Mouse (Mus musculus) CH12.LX (cell line): Measurements from ENCODE around the gene Zfp580. TPM values are rescaled to one million over a fixed set of nuclear protein-coding genes. Genes with fewer than 3 reads are reported as not detected.

ENCODE experiments used
- DNase-seq: peaks from one replicate; pipeline ENCODE4 v3.0.0-alpha.2; 2013; ENCODE audit errors: extremely low read depth
- H3K27ac ChIP-seq: 2 replicates; pipeline ENCODE4 v1.5.1; 2012; ENCODE audit warnings: low read depth, mild to moderate bottlenecking, control low read depth, moderate library complexity; ENCODE audit not compliant: insufficient read depth
- H3K27me3 ChIP-seq: replicated peaks from 2 replicates; pipeline ENCODE3; 2012; ENCODE audit warnings: inconsistent platforms
- H3K36me3 ChIP-seq, 2 experiments: replicated peaks in 1 of 2; 2 replicates each; pipeline versions ENCODE3 to v1.6.1; 2012; ENCODE audit warnings: inconsistent platforms in 1 of 2, low read length in 1 of 2, mild to moderate bottlenecking in 1 of 2, mixed read lengths in 1 of 2, moderate library complexity in 1 of 2; ENCODE audit not compliant: control insufficient read depth in 1 of 2, insufficient read depth in 1 of 2
- H3K4me1 ChIP-seq, 2 experiments: 2 replicates each; pipeline ENCODE4 v1.6.1; 2012; ENCODE audit warnings: inconsistent platforms in 1 of 2, moderate library complexity in 1 of 2; ENCODE audit not compliant: insufficient read depth in 2 of 2, control insufficient read depth in 1 of 2
- H3K4me2 ChIP-seq: 2 replicates; pipeline ENCODE4 v1.6.1; 2012; ENCODE audit warnings: low read depth, mild to moderate bottlenecking, control low read depth; ENCODE audit not compliant: poor library complexity, insufficient read depth, severe bottlenecking
- H3K4me3 ChIP-seq, 3 experiments: fragments of 150-350 bp in 1 of 3; sonication (generic) in 1 of 3; replicated peaks in 1 of 3; 2 replicates each; pipeline versions ENCODE3 to v1.5.1; 2011 to 2012; ENCODE audit warnings: low read depth in 2 of 3, low read length in 2 of 3, mild to moderate bottlenecking in 2 of 3, moderate library complexity in 2 of 3, control low read depth in 1 of 3, improper control_type of control experiment in 1 of 3, inconsistent platforms in 1 of 3, mixed read lengths in 1 of 3; ENCODE audit not compliant: poor library complexity in 1 of 3
- H3K79me2 ChIP-seq: replicated peaks from 2 replicates; pipeline ENCODE4 v1.6.1; 2012; ENCODE audit warnings: mild to moderate bottlenecking, moderate library complexity; ENCODE audit not compliant: control insufficient read depth, poor library complexity, insufficient read depth, severe bottlenecking; ENCODE audit errors: extremely low read depth
- H3K9ac ChIP-seq: 2 replicates; pipeline ENCODE4 v1.6.1; 2012; ENCODE audit warnings: low read depth, mild to moderate bottlenecking, control low read depth, moderate library complexity; ENCODE audit not compliant: insufficient read depth
- H3K9me3 ChIP-seq: replicated peaks from 2 replicates; pipeline ENCODE3; 2012; ENCODE audit warnings: low read length, inconsistent platforms, mixed read lengths
- BHLHE40 ChIP-seq: IDR thresholded peaks from 2 replicates; pipeline ENCODE4 v1.6.1; 2011; ENCODE audit warnings: mild to moderate bottlenecking, low read depth, low read length, improper control_type of control experiment
- CHD1 ChIP-seq: IDR thresholded peaks from 2 replicates; pipeline ENCODE4 v1.6.1; 2012; ENCODE audit warnings: low read depth, low read length, improper control_type of control experiment, inconsistent platforms
- CHD2 ChIP-seq: IDR thresholded peaks from 2 replicates; pipeline ENCODE4 v1.6.1; 2011; ENCODE audit warnings: low read length, improper control_type of control experiment
- CTCF ChIP-seq, 2 experiments: IDR thresholded peaks in 1 of 2; conservative IDR thresholded peaks in 1 of 2; 2 replicates each; pipeline ENCODE4 v1.5.1; 2011 to 2012; ENCODE audit warnings: low read depth in 2 of 2, low read length in 2 of 2, improper control_type of control experiment in 1 of 2, inconsistent platforms in 1 of 2, mild to moderate bottlenecking in 1 of 2, moderate library complexity in 1 of 2
- ELF1 ChIP-seq: IDR thresholded peaks from 2 replicates; pipeline ENCODE4 v1.6.1; 2014; ENCODE audit warnings: low read depth, mild to moderate bottlenecking, inconsistent platforms, low read length, improper control_type of control experiment
- EP300 ChIP-seq: IDR thresholded peaks from 2 replicates; pipeline ENCODE4 v1.6.1; 2011; ENCODE audit warnings: low read length, improper control_type of control experiment
- HCFC1 ChIP-seq: IDR thresholded peaks from 2 replicates; pipeline ENCODE4 v1.6.1; 2012; ENCODE audit warnings: low read depth, mild to moderate bottlenecking, inconsistent platforms, low read length, improper control_type of control experiment
- JUND ChIP-seq: conservative IDR thresholded peaks from 2 replicates; pipeline ENCODE4 v1.6.1; 2011; ENCODE audit warnings: low read depth, low read length, improper control_type of control experiment
- KAT2A ChIP-seq: IDR thresholded peaks from 2 replicates; pipeline ENCODE4 v1.6.1; 2012; ENCODE audit warnings: low read length, improper control_type of control experiment, inconsistent platforms; ENCODE audit not compliant: insufficient replicate concordance
- MAFK ChIP-seq: IDR thresholded peaks from 2 replicates; pipeline ENCODE4 v1.6.1; 2011; ENCODE audit warnings: low read length, improper control_type of control experiment; ENCODE audit not compliant: insufficient replicate concordance
- MAX ChIP-seq: IDR thresholded peaks from 2 replicates; pipeline ENCODE4 v1.6.1; 2011; ENCODE audit warnings: low read length, improper control_type of control experiment
- MAZ ChIP-seq: IDR thresholded peaks from 2 replicates; pipeline ENCODE4 v1.6.1; 2012; ENCODE audit warnings: low read depth, mild to moderate bottlenecking, inconsistent platforms, low read length, improper control_type of control experiment, moderate library complexity
- MEF2A ChIP-seq: IDR thresholded peaks from 2 replicates; pipeline ENCODE4 v1.6.1; 2014; ENCODE audit warnings: low read depth, mild to moderate bottlenecking, inconsistent platforms, low read length, improper control_type of control experiment, borderline replicate concordance
- MXI1 ChIP-seq: IDR thresholded peaks from 2 replicates; pipeline ENCODE4 v1.6.1; 2011; ENCODE audit warnings: mild to moderate bottlenecking, low read depth, low read length, improper control_type of control experiment
- MYC ChIP-seq: IDR thresholded peaks from 2 replicates; pipeline ENCODE4 v1.6.1; 2011; ENCODE audit warnings: low read depth, mild to moderate bottlenecking, improper control_type of control experiment, low read length
- NELFE ChIP-seq: IDR thresholded peaks from 2 replicates; pipeline ENCODE4 v1.6.1; 2011; ENCODE audit warnings: low read depth, low read length, improper control_type of control experiment
- NRF1 ChIP-seq: IDR thresholded peaks from 2 replicates; pipeline ENCODE4 v1.6.1; 2014; ENCODE audit warnings: low read depth, mild to moderate bottlenecking, inconsistent platforms, low read length, improper control_type of control experiment, moderate library complexity
- POLR2A ChIP-seq: IDR thresholded peaks from 2 replicates; pipeline ENCODE4 v1.6.1; 2011; ENCODE audit warnings: low read depth, mild to moderate bottlenecking, improper control_type of control experiment, low read length
- POLR2AphosphoS2 ChIP-seq: IDR thresholded peaks from 2 replicates; pipeline ENCODE4 v1.6.1; 2011; ENCODE audit warnings: low read depth, low read length, improper control_type of control experiment
- RAD21 ChIP-seq: IDR thresholded peaks from 2 replicates; pipeline ENCODE4 v1.6.1; 2011; ENCODE audit warnings: low read depth, mild to moderate bottlenecking, low read length, improper control_type of control experiment, moderate library complexity
- SIN3A ChIP-seq: IDR thresholded peaks from 2 replicates; pipeline ENCODE4 v1.6.1; 2012; ENCODE audit warnings: low read length, improper control_type of control experiment, inconsistent platforms
- TBP ChIP-seq: conservative IDR thresholded peaks from 2 replicates; pipeline ENCODE4 v1.6.1; 2011; ENCODE audit warnings: low read depth, low read length, improper control_type of control experiment
- TCF12 ChIP-seq: IDR thresholded peaks from 2 replicates; pipeline ENCODE4 v1.6.1; 2014; ENCODE audit warnings: low read depth, mild to moderate bottlenecking, inconsistent platforms, low read length, improper control_type of control experiment
- USF1 ChIP-seq: IDR thresholded peaks from 2 replicates; pipeline ENCODE4 v1.6.1; 2014; ENCODE audit warnings: low read depth, mild to moderate bottlenecking, inconsistent platforms, low read length, improper control_type of control experiment
- USF2 ChIP-seq: conservative IDR thresholded peaks from 2 replicates; pipeline ENCODE4 v1.6.1; 2011; ENCODE audit warnings: low read depth, low read length, improper control_type of control experiment
- ZC3H11A ChIP-seq: IDR thresholded peaks from 2 replicates; pipeline ENCODE4 v1.6.1; 2012; ENCODE audit warnings: low read depth, mild to moderate bottlenecking, inconsistent platforms, low read length, improper control_type of control experiment
- ZMIZ1 ChIP-seq: IDR thresholded peaks from 2 replicates; pipeline ENCODE4 v1.6.1; 2012; ENCODE audit warnings: low read depth, mild to moderate bottlenecking, inconsistent platforms, low read length, improper control_type of control experiment
- ZNF384 ChIP-seq: IDR thresholded peaks from 2 replicates; pipeline ENCODE4 v1.6.1; 2012; ENCODE audit warnings: low read depth, low read length, improper control_type of control experiment, inconsistent platforms
- dilution Hi-C: fragments of 300-500 bp; cut with MboI; formaldehyde crosslinking; loops from 2 replicates; pipeline ENCODE4 v1.14.3; 2020; ENCODE audit warnings: low sequenced_read_pairs; ENCODE audit not compliant: extremely low pct_unique_long_range_greater_than_20kb, extremely low pct_ligation_motif_present
- in situ Hi-C: fragments of 300-500 bp; cut with MboI; formaldehyde crosslinking; loops from 3 replicates; pipeline ENCODE4 v1.14.3; 2019; ENCODE audit warnings: low sequenced_read_pairs, low pct_ligation_motif_present, low pct_unique_long_range_greater_than_20kb, mixed read lengths
- polyA plus RNA-seq: library from polyadenylated mRNA; unstranded; fragments of >175 nt; gene quantifications from 2 replicates; pipeline ENCODE4 v1.2.1, GENCODE M21; 2012; ENCODE audit warnings: low read depth; ENCODE audit not compliant: insufficient read length
- total RNA-seq, 2 experiments: library from RNA; depleted of rRNA; stranded (reverse); fragments of 300-350 nt in 1 of 2; fragments of >200 nt in 1 of 2; gene quantifications; 2 replicates each; pipeline ENCODE4 v1.2.3; 2012 to 2014

Zfp580 gene
- total and polyA plus RNA-seq, 3 experiments = 1.2 to 15.6 (median 2.6) TPM

GRCm38 (mm10) chr7:5061774-5062359, 10.5 kb downstream of the Zfp580 start, which contains the start of gene U2af2:
TSS of gene U2af2 (plus strand) at chr7:5062143.
- H3K4me3 ChIP-seq = peak within 1 kb of the TSS; percentile 67 to 90 (median 73)
- dilution Hi-C loops = no loop called here
- H3K36me3 ChIP-seq = peaks cover 11 to 30% of the 10 kb centered on the region in 2 experiments
- no peaks in the 10 kb centered on the region for H3K27me3 ChIP-seq
- no peak for TF ChIP-seq CTCF (conservative IDR thresholded peaks at IDR 0.05 in 1 of 2, IDR thresholded peaks at IDR 0.05 in 1 of 2; ENCODE audit: low read depth in 2 of 2, low read length in 2 of 2)
- no peak for TF ChIP-seq JUND
- peak; percentile 43 for TF ChIP-seq TCF12
- TF ChIP-seq POLR2A = peak; percentile 72
- TF ChIP-seq CHD2 = no peak
- TF ChIP-seq ZMIZ1 = peak; percentile 82
- no peak; the same call in 1 of the 2 replicates for TF ChIP-seq ELF1
- TF ChIP-seq MEF2A = no peak
- TF ChIP-seq POLR2AphosphoS2 = 0 out of 2 replicates have a peak, but pooled peaks have one; percentile 81
- TF ChIP-seq EP300 = no peak
- peak; percentile 73 for TF ChIP-seq NELFE
- peak; percentile 53 for TF ChIP-seq MAZ
- no peaks in the 10 kb centered on the region for H3K9me3 ChIP-seq
- DNase-seq = peak; percentile 85
- H3K79me2 ChIP-seq = peaks cover 42% of the 10 kb centered on the region
- H3K4me2 ChIP-seq = peak within 1 kb of the TSS; percentile 80; the same call in 1 of the 2 replicates
- peak within 1 kb of the TSS; percentile 90 for H3K27ac ChIP-seq
- peaks cover 2 to 54% of the 10 kb centered on the region in 2 experiments; a peak in 3 of 4 replicates for H3K4me1 ChIP-seq
- H3K9ac ChIP-seq = peak within 1 kb of the TSS; percentile 99
- in situ Hi-C loops = loop anchor here (5.0 kb wide), 1 partner anchor 65 kb away; the partner anchor contains the start of gene Rasl2-9

DNA sequence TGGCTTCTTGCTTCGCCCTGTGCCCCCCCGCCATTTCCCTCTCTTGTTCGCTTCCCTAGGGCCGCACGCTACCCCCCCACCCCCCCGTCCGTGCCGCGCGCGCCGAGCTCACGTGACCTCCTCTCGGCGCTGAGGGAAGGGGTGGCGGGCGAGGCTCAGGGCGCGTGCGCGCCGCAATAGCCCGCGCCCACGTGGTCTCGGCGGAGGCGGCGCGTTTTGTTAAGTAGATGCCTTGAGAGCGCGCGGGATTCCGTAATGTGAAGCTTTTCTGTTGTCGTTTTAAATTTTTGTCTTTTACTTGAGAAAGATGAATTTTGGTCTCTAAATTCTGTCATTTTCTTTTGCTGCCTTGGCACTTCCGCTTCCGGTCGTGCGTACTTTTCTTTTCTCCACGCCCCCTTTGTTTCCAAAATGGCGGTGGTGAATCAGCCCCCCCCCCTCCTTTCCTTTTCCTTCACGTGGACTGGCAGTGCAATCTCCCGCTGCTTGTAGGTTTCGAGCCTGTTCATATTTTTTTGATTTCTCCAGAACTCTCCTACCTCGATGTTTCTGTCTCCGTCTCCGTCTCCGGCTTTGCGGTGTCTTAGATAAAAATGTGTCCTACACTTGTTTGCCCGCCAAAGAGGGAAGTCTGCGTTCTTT, 11.1 kb downstream of the Zfp580 start:
- Histone ChIP-seq H3K4me2 (peak overlapping the region; percentile 80; the same call in 1 of the 2 replicates), H3K79me2 (peaks cover 48% of the 10 kb centered on the region), H3K4me1 (peaks cover 4 to 57% of the 10 kb centered on the region in 2 experiments), H3K27me3 (no peaks in the 10 kb centered on the region), H3K9me3 (no peaks in the 10 kb centered on the region), H3K36me3 (peaks cover 17 to 35% of the 10 kb centered on the region in 2 experiments), H3K4me3 (peak overlapping the region; percentile 67 to 85 (median 72)), H3K9ac (peak overlapping the region; percentile 99), H3K27ac (peak overlapping the region; percentile 83)
- dilution Hi-C loops (no loop called here), in situ Hi-C loops (loop anchor here (5.0 kb wide), 1 partner anchor 65 kb away; the partner anchor contains the start of gene Rasl2-9)
- DNase-seq = peak; percentile 89
- no peak for TF ChIP-seq CHD2
- TF ChIP-seq CHD1 = 0 out of 2 replicates have a peak, but pooled peaks have one; percentile 62
- TF ChIP-seq RAD21 = no peak
- peak; percentile 95 for TF ChIP-seq SIN3A
- peak; percentile 94 for TF ChIP-seq ELF1
- TF ChIP-seq EP300 = no peak
- peak; percentile 88 for TF ChIP-seq USF1
- peak; percentile 96 for TF ChIP-seq MAX
- TF ChIP-seq NELFE = no peak; the same call in 1 of the 2 replicates
- no peak for TF ChIP-seq ZC3H11A
- TF ChIP-seq TBP = peak; percentile 58; the same call in 1 of the 2 replicates
- 0 out of 2 replicates have a peak, but pooled peaks have one; percentile 4 for TF ChIP-seq ZMIZ1
- TF ChIP-seq NRF1 = peak; percentile 85
- TF ChIP-seq MYC = peak; percentile 99
- peak; percentile 97 for TF ChIP-seq MXI1
- TF ChIP-seq BHLHE40 = peak; percentile 91
- TF ChIP-seq HCFC1 = peak; percentile 72
- no peak for TF ChIP-seq MAFK
- TF ChIP-seq POLR2AphosphoS2 = no peak
- peak; percentile 58 for TF ChIP-seq USF2
- no peak for TF ChIP-seq KAT2A
- TF ChIP-seq ZNF384 = 0 out of 2 replicates have a peak, but pooled peaks have one; percentile 8
